Mouse (Mus musculus) midbrain, embryonic 16.5 days (tissue): Measurements from ENCODE around the gene Taf13. TPM values are rescaled to one million over a fixed set of nuclear protein-coding genes. Genes with fewer than 3 reads are reported as not detected.
"Not testable (repeated sequence)": the region's sequence is repeated elsewhere in the genome, so short reads cannot be mapped to it uniquely, and the experiment has no call there.

Experiments
- ATAC-seq: fragments of 200-750 bp; cut with Nextera tagmentation; 2 replicates; pipeline ENCODE4 v1.8.0; 2017; ENCODE audit warnings: moderate TSS enrichment
- H3K27ac ChIP-seq: fragments of 300-500 bp; sonication (generic); 2 replicates; pipeline ENCODE4 v1.5.1; 2014; ENCODE audit warnings: mild to moderate bottlenecking, low read length, mixed read lengths
- H3K27me3 ChIP-seq: fragments of 300-500 bp; sonication (generic); 2 replicates; pipeline ENCODE4 v1.6.1; 2014; ENCODE audit warnings: low read depth, low read length, mixed read lengths; ENCODE audit not compliant: control insufficient read depth, insufficient read depth
- H3K36me3 ChIP-seq: fragments of 300-500 bp; sonication (generic); 2 replicates; pipeline ENCODE4 v1.6.1; 2014; ENCODE audit warnings: mild to moderate bottlenecking, low read length, moderate library complexity, mixed read lengths; ENCODE audit not compliant: control insufficient read depth, insufficient read depth
- H3K4me1 ChIP-seq: fragments of 300-500 bp; sonication (generic); 2 replicates; pipeline ENCODE4 v1.6.1; 2014; ENCODE audit warnings: mild to moderate bottlenecking, low read length, mixed read lengths; ENCODE audit not compliant: control insufficient read depth, insufficient read depth
- H3K4me2 ChIP-seq: fragments of 300-500 bp; sonication (generic); 2 replicates; pipeline ENCODE4 v1.6.1; 2014; ENCODE audit warnings: mild to moderate bottlenecking, low read length, mixed read lengths
- H3K4me3 ChIP-seq: fragments of 300-500 bp; sonication (generic); 2 replicates; pipeline ENCODE4 v1.5.1; 2014; ENCODE audit warnings: low read depth, mild to moderate bottlenecking, low read length, moderate library complexity, mixed read lengths
- H3K9ac ChIP-seq: fragments of 300-500 bp; sonication (generic); 2 replicates; pipeline ENCODE4 v1.6.1; 2014; ENCODE audit warnings: low read depth, low read length, mixed read lengths
- H3K9me3 ChIP-seq: fragments of 300-500 bp; sonication (generic); replicated peaks from 2 replicates; pipeline ENCODE4 v1.6.1; 2014; ENCODE audit warnings: mild to moderate bottlenecking, low read length, mixed read lengths; ENCODE audit not compliant: control insufficient read depth, poor library complexity, severe bottlenecking
- WGBS: fragments of 180-500 bp; shearing (Covaris S2); extraction: QIAGEN DNeasy Blood & Tissue Kit; methylation state at CpG from one replicate; pipeline ENCODE4 v1.1.7; 2014; 5-methylcytosine and 5-hydroxymethylcytosine counted together
- polyA plus RNA-seq: library from polyadenylated mRNA; unstranded; fragments of >200 nt; fragmentation: Nextera tagmentation; extraction: Ambion mirVana; gene quantifications from 2 replicates; pipeline ENCODE4 v1.2.1, GENCODE M21; 2015

Taf13 gene
- polyA plus RNA-seq, 1 experiment from 2014 or later, result 55.5 TPM

DNA sequence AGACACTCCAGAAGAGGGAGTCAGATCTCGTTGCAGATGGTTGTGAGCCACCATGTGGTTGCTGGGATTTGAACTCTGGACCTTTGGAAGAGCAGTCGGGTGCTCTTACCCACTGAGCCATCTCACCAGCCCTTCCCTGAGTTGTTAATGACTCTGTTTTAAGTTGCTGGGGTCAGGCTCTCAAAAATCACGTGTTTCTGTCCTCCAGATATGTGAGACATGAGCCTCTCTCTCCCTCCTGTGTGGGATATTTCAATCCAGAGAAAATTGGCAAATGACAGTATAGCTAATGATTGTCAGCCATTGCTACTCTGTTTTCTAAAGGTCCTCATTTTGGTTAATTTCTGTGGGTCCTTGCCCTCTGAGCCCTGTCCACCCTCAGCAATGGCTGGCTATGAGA, 1.9 kb upstream of the Taf13 start:
- H3K4me1 ChIP-seq, result peaks cover 17% of the 10 kb centered on the region
- not testable (repeated sequence) for H3K9ac ChIP-seq, H3K27ac ChIP-seq, H3K4me3 ChIP-seq, H3K36me3 ChIP-seq, H3K4me2 ChIP-seq, H3K27me3 ChIP-seq, ATAC-seq, H3K9me3 ChIP-seq
- WGBS, result 59% methylated on average over 2 of the region's 3 CpGs

DNA sequence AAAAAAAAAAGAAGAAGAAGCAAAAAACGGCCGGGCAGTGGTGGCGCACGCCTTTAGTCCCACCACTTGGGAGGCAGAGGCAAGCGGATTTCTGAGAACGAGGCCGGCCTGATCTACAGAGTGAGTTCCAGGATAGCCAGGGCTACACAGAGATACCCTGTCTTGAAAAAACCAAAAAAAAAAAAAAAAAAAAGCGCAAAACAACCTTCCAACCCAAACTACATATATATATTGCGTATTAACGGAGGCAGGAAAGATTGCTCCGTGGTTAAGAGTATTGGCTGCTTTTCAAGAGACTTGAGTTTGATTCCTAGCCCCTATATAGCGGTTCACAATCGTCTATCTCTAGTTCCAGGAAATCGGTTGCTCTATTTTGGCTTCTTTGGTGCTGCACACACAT, 685 bp upstream of the Taf13 start:
- Histone ChIP-seq H3K4me2 (no peak overlapping the region), H3K4me3 (no peak overlapping the region)
- no peak for ATAC-seq

DNA sequence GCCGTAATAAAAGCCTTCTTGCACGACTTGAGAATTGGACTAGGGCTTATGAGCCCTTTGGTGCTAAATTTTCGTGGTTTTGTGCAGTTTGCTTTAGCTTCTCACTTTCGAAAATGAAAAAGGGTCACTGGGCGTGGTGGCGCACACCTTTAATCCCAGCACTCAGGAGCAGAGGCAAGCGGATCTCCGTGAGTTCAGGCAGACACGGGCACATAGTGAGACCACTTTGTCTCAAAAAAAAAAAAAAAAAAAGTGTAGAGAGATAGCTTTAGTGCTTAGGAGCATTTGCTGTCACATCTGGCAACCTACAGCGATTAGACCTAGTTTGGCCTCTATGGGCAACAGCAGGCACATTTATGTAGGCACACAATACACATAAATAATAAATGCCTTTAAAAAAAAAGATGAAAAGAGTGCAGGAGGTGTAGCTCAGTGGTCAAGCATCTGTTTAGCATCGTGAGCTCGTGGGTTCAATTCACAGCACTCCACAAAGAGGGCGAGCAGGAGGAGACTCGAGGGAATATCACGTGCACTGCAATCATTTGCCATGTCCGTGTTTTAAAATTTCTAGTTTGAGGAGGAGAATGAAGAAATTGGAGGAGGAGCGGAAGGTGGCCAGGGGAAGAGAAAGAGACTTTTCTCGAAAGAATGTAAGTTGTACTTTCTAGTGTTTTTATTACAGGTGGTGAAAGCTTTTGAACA, 962 bp downstream of the Taf13 start:
- H3K4me3 ChIP-seq, result peak overlapping the region; percentile 47
- no peaks in the 10 kb centered on the region for H3K27me3 ChIP-seq
- peak overlapping the region; percentile 59 for H3K9ac ChIP-seq
- no peak for ATAC-seq
- H3K4me1 ChIP-seq, result peaks cover 17% of the 10 kb centered on the region
- H3K9me3 ChIP-seq, result no peaks in the 10 kb centered on the region
- H3K36me3 ChIP-seq, result no peaks in the 10 kb centered on the region
- H3K27ac ChIP-seq, result no peak overlapping the region
- peak overlapping the region; percentile 79 for H3K4me2 ChIP-seq
- WGBS, result 39% methylated on average over 18 of the region's 18 CpGs

More for the DNA sequence above, 685 bp upstream of the Taf13 start:
- Histone ChIP-seq H3K27me3 (no peaks in the 10 kb centered on the region), H3K27ac (no peak overlapping the region), H3K9ac (no peak overlapping the region), H3K4me1 (peaks cover 17% of the 10 kb centered on the region), H3K36me3 (no peaks in the 10 kb centered on the region), H3K9me3 (no peaks in the 10 kb centered on the region)
- WGBS, result 92% methylated on average over 14 of the region's 14 CpGs

DNA sequence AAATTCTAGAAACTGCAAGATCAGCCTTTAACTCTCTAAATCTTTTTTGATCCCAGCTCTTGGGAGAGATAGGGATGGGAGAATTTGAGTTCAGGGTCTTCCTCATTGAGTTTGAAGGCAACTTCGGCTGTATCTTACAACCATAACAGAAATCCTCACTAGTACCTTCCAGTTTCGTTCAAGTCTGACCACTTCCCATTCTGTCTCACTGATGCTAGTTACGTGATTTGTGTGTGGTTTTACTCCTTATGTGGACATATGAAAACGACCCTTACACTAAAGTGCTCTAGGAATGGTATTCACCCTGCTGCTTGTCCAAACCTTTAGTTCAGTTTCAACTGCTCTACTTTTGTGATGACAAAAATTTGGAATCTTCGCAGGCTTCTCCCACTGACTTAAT, 2.5 kb downstream of the Taf13 start:
- Histone ChIP-seq H3K27ac (no peak overlapping the region), H3K9me3 (no peaks in the 10 kb centered on the region), H3K4me3 (no peak overlapping the region), H3K4me2 (no peak overlapping the region), H3K36me3 (no peaks in the 10 kb centered on the region), H3K4me1 (peaks cover 17% of the 10 kb centered on the region), H3K9ac (no peak overlapping the region), H3K27me3 (no peaks in the 10 kb centered on the region)
- WGBS, result 91% methylated on average over 5 of the region's 5 CpGs
- ATAC-seq, result no peak

DNA sequence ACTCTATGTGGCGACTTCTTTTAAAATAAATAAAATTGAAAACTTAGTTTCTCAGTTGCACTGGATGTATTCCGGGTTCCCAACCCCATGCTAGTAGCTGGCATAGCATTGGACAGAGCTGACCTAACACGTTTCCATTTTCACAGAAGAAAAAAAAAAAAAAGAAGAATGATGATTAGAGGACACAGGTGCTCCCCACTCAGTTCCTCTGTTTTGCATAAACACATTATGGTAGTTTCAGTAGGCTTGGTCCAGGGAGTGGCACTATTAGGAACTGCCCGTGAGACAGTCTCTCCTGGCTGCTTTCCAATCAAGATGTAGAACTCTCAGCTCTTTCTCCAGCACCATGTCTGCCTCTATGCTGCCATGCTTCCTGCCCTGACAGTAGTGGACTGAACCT, 13.1 kb downstream of the Taf13 start:
- Histone ChIP-seq H3K9ac (no peak overlapping the region), H3K27ac (no peak overlapping the region), H3K9me3 (no peaks in the 10 kb centered on the region), H3K4me3 (no peak overlapping the region), H3K27me3 (no peaks in the 10 kb centered on the region), H3K4me2 (no peak overlapping the region), H3K4me1 (no peaks in the 10 kb centered on the region), H3K36me3 (no peaks in the 10 kb centered on the region)
- ATAC-seq, result no peak
- WGBS, result 82% methylated on average over 4 of the region's 4 CpGs

DNA sequence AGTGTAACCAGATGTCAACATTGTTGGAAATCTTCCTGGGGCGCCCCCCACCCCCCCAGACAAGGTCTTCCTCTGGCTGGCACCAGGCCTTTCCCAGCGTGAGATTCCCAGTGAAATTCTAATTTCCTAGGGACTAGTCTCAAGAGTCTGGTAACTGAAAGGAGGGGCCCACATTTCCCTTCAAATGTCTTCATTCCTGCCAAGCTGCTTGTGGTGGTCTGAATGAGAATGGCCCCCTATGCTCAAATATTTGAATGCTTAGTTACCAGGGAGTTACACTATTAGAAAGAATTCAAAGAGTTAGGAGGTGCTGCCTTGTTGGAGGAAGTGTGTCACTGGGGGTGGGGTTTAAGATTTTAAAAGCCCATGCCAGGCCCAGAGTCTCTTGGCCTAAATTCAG, 16.9 kb downstream of the Taf13 start:
- H3K9me3 ChIP-seq, result no peaks in the 10 kb centered on the region
- no peak overlapping the region for H3K27ac ChIP-seq
- no peaks in the 10 kb centered on the region for H3K36me3 ChIP-seq
- WGBS, result 41% methylated on average over 2 of the region's 2 CpGs
- H3K9ac ChIP-seq, result no peak overlapping the region
- no peak for ATAC-seq
- H3K4me2 ChIP-seq, result no peak overlapping the region
- H3K27me3 ChIP-seq, result no peaks in the 10 kb centered on the region
- H3K4me3 ChIP-seq, result no peak overlapping the region
- H3K4me1 ChIP-seq, result peaks cover 5% of the 10 kb centered on the region

DNA sequence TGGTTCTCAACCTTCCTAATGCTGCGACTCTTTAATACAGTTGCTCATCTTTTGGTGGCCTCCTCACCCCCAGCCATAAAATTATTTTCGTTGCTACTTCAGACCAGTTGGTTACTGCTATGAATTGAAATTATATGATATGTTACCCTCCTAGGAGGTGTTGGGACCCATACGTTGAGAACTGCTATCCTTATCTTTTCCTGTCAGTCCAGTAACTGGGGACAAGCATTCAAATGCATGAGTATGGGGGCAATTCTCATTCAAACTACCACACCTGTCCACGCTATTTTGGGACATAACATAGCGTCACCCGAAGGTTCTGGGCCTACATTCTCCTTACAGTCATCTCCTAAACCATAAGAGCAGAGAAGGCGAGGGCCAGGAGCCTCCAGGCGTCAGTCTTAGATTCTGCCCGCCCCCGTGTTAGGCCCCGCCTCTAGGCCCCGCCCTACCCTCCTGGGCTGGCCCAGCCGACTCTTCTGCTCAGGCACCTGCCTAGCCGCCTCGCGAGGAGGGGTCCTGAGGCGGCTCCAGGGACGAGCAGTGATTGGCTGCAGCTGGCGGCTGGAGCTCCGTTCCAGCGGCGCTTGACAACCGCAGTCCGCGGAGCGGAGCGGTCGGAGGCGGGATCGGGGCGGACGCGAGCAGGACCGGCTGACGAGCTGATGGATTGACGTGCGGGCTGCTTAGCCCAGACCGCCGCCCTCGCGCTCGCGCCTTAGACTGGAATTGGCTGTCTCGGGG, 19.5 kb downstream of the Taf13 start, which contains the start of gene Wdr47:
Wdr47 (plus strand) TSS at position 494 of the 744 bp plus-strand sequence.
- peak within 1 kb of the TSS; percentile 95 for H3K27ac ChIP-seq
- peak within 1 kb of the TSS; percentile 98 for H3K9ac ChIP-seq
- peaks cover 8% of the 10 kb centered on the region for H3K4me1 ChIP-seq
- peak; percentile 99 for ATAC-seq
- H3K9me3 ChIP-seq, result no peaks in the 10 kb centered on the region
- 5% methylated on average over 41 of the region's 44 CpGs for WGBS
- no peaks in the 10 kb centered on the region for H3K36me3 ChIP-seq
- peak within 1 kb of the TSS; percentile 98 for H3K4me3 ChIP-seq
- H3K4me2 ChIP-seq, result peak within 1 kb of the TSS; percentile 59
- H3K27me3 ChIP-seq, result no peaks in the 10 kb centered on the region

DNA sequence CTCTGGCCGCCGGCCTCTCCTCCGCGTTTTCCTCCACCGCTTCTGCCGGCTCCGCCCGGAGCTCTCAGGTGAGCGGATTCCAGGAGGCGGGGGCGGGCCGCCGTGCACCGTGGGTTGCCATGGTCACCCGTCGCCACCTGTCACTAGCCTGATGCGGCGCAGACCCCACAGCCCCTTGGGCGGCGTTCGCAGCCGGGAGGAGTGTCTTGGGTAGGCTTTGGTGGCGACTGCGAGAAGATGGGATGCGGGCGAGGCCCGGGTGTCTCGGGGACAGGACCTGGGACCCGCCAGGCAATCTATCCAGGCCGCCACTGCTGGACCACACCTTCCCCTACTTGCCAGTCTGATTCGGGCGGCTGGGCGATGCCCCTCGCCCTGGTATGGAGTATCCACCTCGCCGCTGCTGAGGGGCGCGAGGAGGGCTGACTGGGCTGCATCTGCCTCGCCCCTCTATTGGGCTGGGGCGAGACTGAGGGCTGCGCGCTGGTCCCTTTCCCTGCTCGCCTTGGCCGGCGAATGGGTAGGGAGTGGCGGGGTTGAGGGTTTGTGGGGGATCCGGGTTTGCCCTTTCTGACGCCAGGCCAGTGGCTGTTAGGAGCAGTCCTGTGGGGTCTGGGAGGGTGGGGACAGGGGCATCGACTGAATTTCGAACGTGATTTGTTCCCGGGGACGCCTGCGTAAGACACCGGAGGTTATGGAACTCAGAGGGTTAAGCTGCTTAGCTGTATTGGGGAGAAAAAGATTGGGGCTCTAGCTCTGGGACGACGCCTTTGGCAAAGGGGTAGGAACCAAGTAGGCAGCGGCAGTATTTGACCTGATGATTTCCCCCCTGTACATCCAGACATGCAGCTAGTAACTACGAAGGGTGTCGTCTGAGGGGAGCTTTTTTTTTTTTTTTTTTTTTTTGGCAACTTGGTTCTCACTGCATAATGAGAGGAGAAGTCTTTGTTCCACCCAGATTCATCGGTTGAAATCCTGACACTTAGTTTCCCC, 20.3 kb downstream of the Taf13 start:
- H3K4me1 ChIP-seq, result peaks cover 10% of the 10 kb centered on the region
- peak overlapping the region; percentile 95 for H3K27ac ChIP-seq
- peak overlapping the region; percentile 59 for H3K4me2 ChIP-seq
- under 1% methylated on average over 57 of the region's 61 CpGs for whole genome bisulfite sequencing
- peak overlapping the region; percentile 98 for H3K9ac ChIP-seq
- peak; percentile 90 for ATAC-seq
- H3K36me3 ChIP-seq, result no peaks in the 10 kb centered on the region
- H3K9me3 ChIP-seq, result no peaks in the 10 kb centered on the region
- no peaks in the 10 kb centered on the region for H3K27me3 ChIP-seq
- H3K4me3 ChIP-seq, result peak overlapping the region; percentile 98
